Mouse (Mus musculus): Measurements from ENCODE around the gene Fcho1.

Fcho1 gene

GRCm38 (mm10) chr8:71725122-71725924 is at the start of gene Fcho1:
TSS of gene Fcho1 (minus strand) at chr8:71725716.
- in situ Hi-C loops (cut with MseI, MboI) = loop anchor here (25.0 kb wide), 1 partner anchor 588 kb away; no protein-coding TSS in a partner anchor

- in situ Hi-C loops (cut with MseI, MboI) = loop anchor here in 1 of 2 experiments (25.0 kb wide), 1 partner anchor 241 kb away; the partner anchor contains the start of gene Cyp4f18
Measured at GRCm38 (mm10) chr8:71771336-71771735, 45.8 kb upstream of the Fcho1 start.

- in situ Hi-C loops (cut with MseI, MboI) = loop anchor here (5.0 to 25.0 kb wide), 2 partner anchors 253 to 422 kb away; partner anchors contain the start of gene Cyp4f18 (in 1 of the 2)
Measured at GRCm38 (mm10) chr8:71758816-71759215, 33.3 kb upstream of the Fcho1 start.

- in situ Hi-C loops (cut with MseI, MboI) = loop anchor here in 1 of 2 experiments (25.0 kb wide), 1 partner anchor 259 kb away; the partner anchor contains the start of gene Cyp4f18
Measured at GRCm38 (mm10) chr8:71752881-71753552, 27.5 kb upstream of the Fcho1 start.

GRCm38 (mm10) chr8:71752263-71752662 is 26.7 kb upstream of the Fcho1 start:
- in situ Hi-C loops (cut with MseI, MboI) = loop anchor here in 1 of 2 experiments (25.0 kb wide), 1 partner anchor 260 kb away; the partner anchor contains the start of gene Cyp4f18

- in situ Hi-C loops (cut with MseI, MboI) = loop anchor here in 1 of 2 experiments (25.0 kb wide), 1 partner anchor 261 kb away; the partner anchor contains the start of gene Cyp4f18
Measured at GRCm38 (mm10) chr8:71751337-71751886, 25.9 kb upstream of the Fcho1 start.

- in situ Hi-C loops (cut with MseI, MboI) = loop anchor here (25.0 kb wide), 2 partner anchors 263 to 612 kb away; partner anchors contain the start of gene Cyp4f18 (in 1 of the 2)
Measured at GRCm38 (mm10) chr8:71749321-71750075, 24.0 kb upstream of the Fcho1 start.

GRCm38 (mm10) chr8:71747082-71747481 is 21.6 kb upstream of the Fcho1 start:
- in situ Hi-C loops (cut with MseI, MboI) = loop anchor here (25.0 kb wide), 1 partner anchor 610 kb away; no protein-coding TSS in a partner anchor

GRCm38 (mm10) chr8:71745322-71745721 is 19.8 kb upstream of the Fcho1 start:
- in situ Hi-C loops (cut with MseI, MboI) = loop anchor here (25.0 kb wide), 1 partner anchor 608 kb away; no protein-coding TSS in a partner anchor

- in situ Hi-C loops (cut with MseI, MboI) = loop anchor here (25.0 kb wide), 1 partner anchor 605 kb away; no protein-coding TSS in a partner anchor
Measured at GRCm38 (mm10) chr8:71742783-71743182, 17.3 kb upstream of the Fcho1 start.

GRCm38 (mm10) chr8:71741687-71742114 is 16.2 kb upstream of the Fcho1 start:
- in situ Hi-C loops (cut with MseI, MboI) = loop anchor here (25.0 kb wide), 1 partner anchor 604 kb away; no protein-coding TSS in a partner anchor

- in situ Hi-C loops (cut with MseI, MboI) = loop anchor here (25.0 kb wide), 1 partner anchor 604 kb away; no protein-coding TSS in a partner anchor
Measured at GRCm38 (mm10) chr8:71741226-71741625, 15.7 kb upstream of the Fcho1 start.

GRCm38 (mm10) chr8:71738316-71738715 is 12.8 kb upstream of the Fcho1 start:
- in situ Hi-C loops (cut with MseI, MboI) = loop anchor here (25.0 kb wide), 1 partner anchor 601 kb away; no protein-coding TSS in a partner anchor

GRCm38 (mm10) chr8:71731652-71732230 is 6.2 kb upstream of the Fcho1 start:
- in situ Hi-C loops (cut with MseI, MboI) = loop anchor here (25.0 kb wide), 1 partner anchor 594 kb away; no protein-coding TSS in a partner anchor

GRCm38 (mm10) chr8:71728826-71729620 is 3.5 kb upstream of the Fcho1 start:
- in situ Hi-C loops (cut with MseI, MboI) = loop anchor here (25.0 kb wide), 1 partner anchor 592 kb away; no protein-coding TSS in a partner anchor

- in situ Hi-C loops (cut with MseI, MboI) = loop anchor here (25.0 kb wide), 1 partner anchor 591 kb away; no protein-coding TSS in a partner anchor
Measured at GRCm38 (mm10) chr8:71728240-71728785, 2.8 kb upstream of the Fcho1 start.

GRCm38 (mm10) chr8:71724389-71724788 is 1.1 kb downstream of the Fcho1 start:
- in situ Hi-C loops (cut with MseI, MboI) = no loop called here

- in situ Hi-C loops (cut with MseI, MboI) = no loop called here
Measured at GRCm38 (mm10) chr8:71723047-71723551, 2.4 kb downstream of the Fcho1 start.

Measured in mouse trophoblast stem cell (cell line).